Mouse (Mus musculus): ENCODE measurements around the gene Zfp786. TPM values are rescaled to one million over a fixed set of nuclear protein-coding genes. Genes with fewer than 3 reads are reported as not detected.

Zfp786 gene
- polyA plus RNA-seq, 1 experiment from 2014 or later: 3.6 TPM

- no peak overlapping the region for H3K9ac ChIP-seq
- no peak overlapping the region for H3K27ac ChIP-seq
- peaks cover 38% of the 10 kb centered on the region for H3K36me3 ChIP-seq
- H3K27me3 ChIP-seq: no peaks in the 10 kb centered on the region
- H3K9me3 ChIP-seq: no peaks in the 10 kb centered on the region
- no peak overlapping the region for H3K4me3 ChIP-seq
- no peaks in the 10 kb centered on the region for H3K4me1 ChIP-seq
- H3K4me2 ChIP-seq: no peak overlapping the region
- 92% methylated on average over 23 of the region's 23 CpGs for WGBS
- no peak for ATAC-seq (ENCODE audit: insufficient number of reproducible peaks, low FRiP score, low TSS enrichment, low read depth)
These were observed 10.9 kb downstream of the Zfp786 start for GRCm38 (mm10) chr6:47819626-47820325.

- ATAC-seq (ENCODE audit: insufficient number of reproducible peaks, low FRiP score, low TSS enrichment, low read depth): no peak
- no peaks in the 10 kb centered on the region for H3K27me3 ChIP-seq
- H3K4me2 ChIP-seq: no peak overlapping the region
- H3K4me1 ChIP-seq: peaks cover 4% of the 10 kb centered on the region; the same call in 1 of the 2 replicates
- H3K9me3 ChIP-seq: no peaks in the 10 kb centered on the region
- peaks cover 30% of the 10 kb centered on the region for H3K36me3 ChIP-seq
- no peak overlapping the region for H3K4me3 ChIP-seq
- H3K9ac ChIP-seq: no peak overlapping the region
- no peak overlapping the region for H3K27ac ChIP-seq
- 90% methylated on average over 8 of the region's 8 CpGs for WGBS
These were observed 11.9 kb downstream of the Zfp786 start for GRCm38 (mm10) chr6:47818721-47819120.

- no peaks in the 10 kb centered on the region for H3K27me3 ChIP-seq
- peaks cover 18% of the 10 kb centered on the region for H3K36me3 ChIP-seq
- no peak overlapping the region for H3K4me3 ChIP-seq
- H3K9ac ChIP-seq: no peak overlapping the region
- WGBS: 85% methylated on average over 1 of the region's 1 CpGs
- H3K9me3 ChIP-seq: no peaks in the 10 kb centered on the region
- no peak overlapping the region for H3K4me2 ChIP-seq
- no peak overlapping the region for H3K27ac ChIP-seq
- no peak for ATAC-seq (ENCODE audit: insufficient number of reproducible peaks, low FRiP score, low TSS enrichment, low read depth)
- peaks cover 14% of the 10 kb centered on the region for H3K4me1 ChIP-seq
These were observed 14.5 kb downstream of the Zfp786 start for GRCm38 (mm10) chr6:47816151-47816550.

GRCm38 (mm10) chr6:47813257-47813878, 17.3 kb downstream of the Zfp786 start, which contains the start of gene Pdia4:
TSS of gene Pdia4 (minus strand) at chr6:47813430.
- peak; percentile 100 for ATAC-seq (ENCODE audit: insufficient number of reproducible peaks, low FRiP score, low TSS enrichment, low read depth)
- H3K36me3 ChIP-seq: no peaks in the 10 kb centered on the region
- H3K9me3 ChIP-seq: no peaks in the 10 kb centered on the region
- 0% methylated on average over 44 of the region's 44 CpGs for WGBS
- peak within 1 kb of the TSS; percentile 70 for H3K4me3 ChIP-seq
- H3K9ac ChIP-seq: peak within 1 kb of the TSS; percentile 82
- H3K4me1 ChIP-seq: peaks cover 33% of the 10 kb centered on the region
- H3K27ac ChIP-seq: peak within 1 kb of the TSS; percentile 97
- peak within 1 kb of the TSS; percentile 62 for H3K4me2 ChIP-seq
- no peaks in the 10 kb centered on the region for H3K27me3 ChIP-seq

- Histone ChIP-seq H3K36me3 (no peaks in the 10 kb centered on the region), H3K9me3 (no peaks in the 10 kb centered on the region), H3K27me3 (no peaks in the 10 kb centered on the region), H3K27ac (peak overlapping the region; percentile 97), H3K4me3 (peak overlapping the region; percentile 70), H3K9ac (peak overlapping the region; percentile 82), H3K4me2 (peak overlapping the region; percentile 62), H3K4me1 (peaks cover 33% of the 10 kb centered on the region)
- WGBS: under 1% methylated on average over 17 of the region's 17 CpGs
- no peak for ATAC-seq (ENCODE audit: insufficient number of reproducible peaks, low FRiP score, low TSS enrichment, low read depth)
These were observed 18.3 kb downstream of the Zfp786 start for GRCm38 (mm10) chr6:47812271-47812915.

GRCm38 (mm10) chr6:47811324-47811723, 19.3 kb downstream of the Zfp786 start:
- no peak overlapping the region for H3K27ac ChIP-seq
- WGBS: 57% methylated on average over 5 of the region's 5 CpGs

GRCm38 (mm10) chr6:47810181-47810580, 20.5 kb downstream of the Zfp786 start:
- peaks cover 33% of the 10 kb centered on the region for H3K4me1 ChIP-seq
- H3K27me3 ChIP-seq: no peaks in the 10 kb centered on the region
- peaks cover 19% of the 10 kb centered on the region for H3K36me3 ChIP-seq
- no peak overlapping the region for H3K9ac ChIP-seq
- no peak for ATAC-seq (ENCODE audit: insufficient number of reproducible peaks, low FRiP score, low TSS enrichment, low read depth)
- 64% methylated on average over 2 of the region's 2 CpGs for WGBS
- no peaks in the 10 kb centered on the region for H3K9me3 ChIP-seq
- H3K27ac ChIP-seq: no peak overlapping the region
- no peak overlapping the region for H3K4me2 ChIP-seq
- H3K4me3 ChIP-seq: no peak overlapping the region

More at GRCm38 (mm10) chr6:47811324-47811723, 19.3 kb downstream of the Zfp786 start:
- Histone ChIP-seq H3K4me2 (peak overlapping the region; percentile 62), H3K9me3 (no peaks in the 10 kb centered on the region), H3K4me3 (peak overlapping the region; percentile 70), H3K36me3 (peaks cover 7% of the 10 kb centered on the region), H3K4me1 (peaks cover 33% of the 10 kb centered on the region), H3K9ac (peak overlapping the region; percentile 82; the same call in 1 of the 2 replicates), H3K27me3 (no peaks in the 10 kb centered on the region)
- no peak for ATAC-seq (ENCODE audit: insufficient number of reproducible peaks, low FRiP score, low TSS enrichment, low read depth)

GRCm38 (mm10) chr6:47809053-47809452, 21.6 kb downstream of the Zfp786 start:
- 76% methylated on average over 4 of the region's 4 CpGs for WGBS
- peaks cover 30% of the 10 kb centered on the region for H3K36me3 ChIP-seq
- no peaks in the 10 kb centered on the region for H3K27me3 ChIP-seq

GRCm38 (mm10) chr6:47808545-47808944, 22.1 kb downstream of the Zfp786 start:
- WGBS: 78% methylated on average over 5 of the region's 5 CpGs
- no peak overlapping the region for H3K4me2 ChIP-seq
- H3K27ac ChIP-seq: 0 out of 2 replicates have a peak overlapping the region, but pooled peaks have one; percentile 17
- peaks cover 29% of the 10 kb centered on the region for H3K4me1 ChIP-seq
- ATAC-seq (ENCODE audit: insufficient number of reproducible peaks, low FRiP score, low TSS enrichment, low read depth): no peak
- no peaks in the 10 kb centered on the region for H3K27me3 ChIP-seq
- H3K9me3 ChIP-seq: no peaks in the 10 kb centered on the region
- H3K36me3 ChIP-seq: peaks cover 35% of the 10 kb centered on the region
- H3K9ac ChIP-seq: no peak overlapping the region
- H3K4me3 ChIP-seq: no peak overlapping the region

More at GRCm38 (mm10) chr6:47809053-47809452, 21.6 kb downstream of the Zfp786 start:
- no peak for ATAC-seq (ENCODE audit: insufficient number of reproducible peaks, low FRiP score, low TSS enrichment, low read depth)
- H3K4me3 ChIP-seq: no peak overlapping the region
- no peak overlapping the region for H3K27ac ChIP-seq
- no peak overlapping the region for H3K4me2 ChIP-seq
- peaks cover 29% of the 10 kb centered on the region for H3K4me1 ChIP-seq
- H3K9ac ChIP-seq: no peak overlapping the region
- no peaks in the 10 kb centered on the region for H3K9me3 ChIP-seq

GRCm38 (mm10) chr6:47807419-47807818, 23.2 kb downstream of the Zfp786 start:
- Histone ChIP-seq H3K9ac (no peak overlapping the region), H3K4me1 (peaks cover 29% of the 10 kb centered on the region), H3K27me3 (no peaks in the 10 kb centered on the region), H3K9me3 (no peaks in the 10 kb centered on the region), H3K27ac (no peak overlapping the region), H3K4me2 (no peak overlapping the region), H3K4me3 (no peak overlapping the region), H3K36me3 (peaks cover 46% of the 10 kb centered on the region)
- 87% methylated on average over 2 of the region's 2 CpGs for WGBS
- ATAC-seq (ENCODE audit: insufficient number of reproducible peaks, low FRiP score, low TSS enrichment, low read depth): no peak

- H3K9ac ChIP-seq: no peak overlapping the region
- no peak for ATAC-seq (ENCODE audit: insufficient number of reproducible peaks, low FRiP score, low TSS enrichment, low read depth)
- no peak overlapping the region for H3K4me3 ChIP-seq
- peaks cover 65% of the 10 kb centered on the region for H3K36me3 ChIP-seq
- no peaks in the 10 kb centered on the region for H3K9me3 ChIP-seq
- peaks cover 14% of the 10 kb centered on the region for H3K4me1 ChIP-seq
- H3K27me3 ChIP-seq: no peaks in the 10 kb centered on the region
- no peak overlapping the region for H3K27ac ChIP-seq
- 82% methylated on average over 2 of the region's 2 CpGs for WGBS
- no peak overlapping the region for H3K4me2 ChIP-seq
These were observed 25.1 kb downstream of the Zfp786 start for GRCm38 (mm10) chr6:47805520-47805919.

- no peak for ATAC-seq (ENCODE audit: insufficient number of reproducible peaks, low FRiP score, low TSS enrichment, low read depth)
- H3K4me2 ChIP-seq: no peak overlapping the region
- no peak overlapping the region for H3K4me3 ChIP-seq
- H3K27me3 ChIP-seq: no peaks in the 10 kb centered on the region
- H3K4me1 ChIP-seq: no peaks in the 10 kb centered on the region
- 48% methylated on average over 6 of the region's 6 CpGs for WGBS
- no peak overlapping the region for H3K27ac ChIP-seq
- no peak overlapping the region for H3K9ac ChIP-seq
- no peaks in the 10 kb centered on the region for H3K9me3 ChIP-seq
- peaks cover 95% of the 10 kb centered on the region for H3K36me3 ChIP-seq
These were observed 31.6 kb downstream of the Zfp786 start for GRCm38 (mm10) chr6:47799079-47799478.
